Mouse (Mus musculus) midbrain, embryonic 14.5 days (tissue): ENCODE measurements around the gene Prkn. TPM values are rescaled to one million over a fixed set of nuclear protein-coding genes. Genes with fewer than 3 reads are reported as not detected.

Experiments
- ATAC-seq: fragments of 200-750 bp; cut with Nextera tagmentation; 2 replicates; pipeline ENCODE4 v1.8.0; 2017; ENCODE audit warnings: moderate number of reproducible peaks, moderate library complexity; ENCODE audit not compliant: low FRiP score, low TSS enrichment
- DNase-seq: peaks from one replicate; pipeline ENCODE4 v3.0.0-alpha.2; 2015
- H3K27ac ChIP-seq: fragments of 300-500 bp; sonication (generic); replicated peaks from 2 replicates; pipeline ENCODE4 v1.5.1; 2014; ENCODE audit warnings: mild to moderate bottlenecking, low read depth, low read length, moderate library complexity
- H3K27me3 ChIP-seq: fragments of 300-500 bp; sonication (generic); 2 replicates; pipeline ENCODE4 v1.6.1; 2014; ENCODE audit warnings: low read length, control low read depth, mixed read lengths; ENCODE audit not compliant: control insufficient read depth, insufficient read depth
- H3K36me3 ChIP-seq: fragments of 300-500 bp; sonication (generic); 2 replicates; pipeline ENCODE4 v1.6.1; 2014; ENCODE audit warnings: low read length, control low read depth; ENCODE audit not compliant: control insufficient read depth, insufficient read depth
- H3K4me1 ChIP-seq: fragments of 300-500 bp; sonication (generic); 2 replicates; pipeline ENCODE4 v1.6.1; 2014; ENCODE audit warnings: mild to moderate bottlenecking, antibody characterized with exemption, low read length, control low read depth; ENCODE audit not compliant: control insufficient read depth, insufficient read depth
- H3K4me2 ChIP-seq: fragments of 300-500 bp; sonication (generic); 2 replicates; pipeline ENCODE4 v1.6.1; 2014; ENCODE audit warnings: mild to moderate bottlenecking, low read length, moderate library complexity
- H3K4me3 ChIP-seq: fragments of 300-500 bp; sonication (generic); replicated peaks from 2 replicates; pipeline ENCODE4 v1.5.1; 2014; ENCODE audit warnings: low read depth, low read length
- H3K9ac ChIP-seq: fragments of 300-500 bp; sonication (generic); replicated peaks from 2 replicates; pipeline ENCODE4 v1.6.1; 2014; ENCODE audit warnings: mild to moderate bottlenecking, low read length, moderate library complexity
- H3K9me3 ChIP-seq: fragments of 300-500 bp; sonication (generic); 2 replicates; pipeline ENCODE4 v1.6.1; 2016; ENCODE audit warnings: low read length, control low read depth, mixed read lengths; ENCODE audit not compliant: control insufficient read depth
- WGBS: fragments of 180-500 bp; shearing (Covaris S2); extraction: QIAGEN DNeasy Blood & Tissue Kit; methylation state at CpG from one replicate; pipeline ENCODE4 v1.1.7; 2014; 5-methylcytosine and 5-hydroxymethylcytosine counted together
- polyA plus RNA-seq: library from polyadenylated mRNA; unstranded; fragments of >200 nt; fragmentation: Nextera tagmentation; extraction: Ambion mirVana; gene quantifications from 2 replicates; pipeline ENCODE4 v1.2.1, GENCODE M21; 2014

The Prkn gene
- polyA plus RNA-seq, 1 experiment from 2014 or later = 4.4 TPM

GRCm38 (mm10) chr17:12029362-12029761 lies 1189.2 kb downstream of the Prkn start:
- Histone ChIP-seq H3K4me1 (peaks cover 19% of the 10 kb centered on the region), H3K9me3 (no peaks in the 10 kb centered on the region), H3K36me3 (no peaks in the 10 kb centered on the region), H3K27me3 (no peaks in the 10 kb centered on the region), H3K4me2 (peak overlapping the region; percentile 35; the same call in 1 of the 2 replicates), H3K9ac (no peak overlapping the region), H3K27ac (peak overlapping the region; percentile 61; the same call in 1 of the 2 replicates), H3K4me3 (no peak overlapping the region)
- ATAC-seq (no peak), DNase-seq (no peak)
- WGBS = 83% methylated on average over 5 of the region's 5 CpGs

- H3K36me3 ChIP-seq = no peaks in the 10 kb centered on the region
- no peak overlapping the region; the same call in 1 of the 2 replicates for H3K9ac ChIP-seq
- 14% methylated on average over 14 of the region's 14 CpGs for WGBS
- peaks cover 19% of the 10 kb centered on the region for H3K4me1 ChIP-seq
- H3K4me2 ChIP-seq = peak overlapping the region; percentile 35
- H3K9me3 ChIP-seq = no peaks in the 10 kb centered on the region
- no peak overlapping the region for H3K4me3 ChIP-seq
- no peaks in the 10 kb centered on the region for H3K27me3 ChIP-seq
- DNase-seq = peak; percentile 65
- ATAC-seq = 0 out of 2 replicates have a peak, but pooled peaks have one; percentile 24
- H3K27ac ChIP-seq = peak overlapping the region; percentile 61
These were observed 1189.8 kb downstream of the Prkn start for GRCm38 (mm10) chr17:12029921-12030461.

DNA sequence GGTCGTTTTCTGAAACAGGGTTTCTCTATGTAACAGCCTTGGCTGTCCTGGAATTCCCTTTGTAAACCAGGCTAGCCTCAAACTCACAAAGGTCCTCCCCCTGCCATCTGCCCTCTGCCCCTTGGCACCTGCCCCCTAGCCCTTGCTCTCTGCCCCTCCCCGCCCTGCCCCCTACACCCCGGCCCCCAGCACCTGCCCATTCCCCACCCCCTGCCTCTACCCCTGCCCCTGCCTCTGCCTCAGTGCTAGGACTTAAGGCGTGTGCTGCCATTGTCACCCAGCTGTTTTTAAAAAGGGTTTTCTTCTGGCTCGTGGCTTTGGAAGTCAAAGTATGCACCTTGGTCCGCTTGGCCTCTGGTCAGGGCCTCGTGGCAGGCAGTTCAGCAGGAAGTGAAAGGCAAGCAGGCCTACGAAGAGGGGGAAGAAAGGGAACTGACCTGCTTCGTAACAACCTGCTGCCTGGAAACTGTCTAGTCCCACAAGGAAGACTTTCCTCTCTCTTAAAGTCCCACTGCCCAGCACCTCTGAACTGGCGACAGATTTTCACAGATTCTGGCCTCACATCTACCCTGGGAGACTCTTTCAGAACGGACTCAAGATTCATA lies 1190.5 kb downstream of the Prkn start:
- H3K9ac ChIP-seq = no peak overlapping the region; the same call in 1 of the 2 replicates
- no peaks in the 10 kb centered on the region for H3K27me3 ChIP-seq
- peaks cover 19% of the 10 kb centered on the region for H3K4me1 ChIP-seq
- ATAC-seq (peak; percentile 58), DNase-seq (no peak)
- no peaks in the 10 kb centered on the region for H3K9me3 ChIP-seq
- H3K27ac ChIP-seq = peak overlapping the region; percentile 61
- H3K36me3 ChIP-seq = no peaks in the 10 kb centered on the region
- H3K4me3 ChIP-seq = no peak overlapping the region
- peak overlapping the region; percentile 35 for H3K4me2 ChIP-seq
- WGBS = 8% methylated on average over 11 of the region's 11 CpGs

DNA sequence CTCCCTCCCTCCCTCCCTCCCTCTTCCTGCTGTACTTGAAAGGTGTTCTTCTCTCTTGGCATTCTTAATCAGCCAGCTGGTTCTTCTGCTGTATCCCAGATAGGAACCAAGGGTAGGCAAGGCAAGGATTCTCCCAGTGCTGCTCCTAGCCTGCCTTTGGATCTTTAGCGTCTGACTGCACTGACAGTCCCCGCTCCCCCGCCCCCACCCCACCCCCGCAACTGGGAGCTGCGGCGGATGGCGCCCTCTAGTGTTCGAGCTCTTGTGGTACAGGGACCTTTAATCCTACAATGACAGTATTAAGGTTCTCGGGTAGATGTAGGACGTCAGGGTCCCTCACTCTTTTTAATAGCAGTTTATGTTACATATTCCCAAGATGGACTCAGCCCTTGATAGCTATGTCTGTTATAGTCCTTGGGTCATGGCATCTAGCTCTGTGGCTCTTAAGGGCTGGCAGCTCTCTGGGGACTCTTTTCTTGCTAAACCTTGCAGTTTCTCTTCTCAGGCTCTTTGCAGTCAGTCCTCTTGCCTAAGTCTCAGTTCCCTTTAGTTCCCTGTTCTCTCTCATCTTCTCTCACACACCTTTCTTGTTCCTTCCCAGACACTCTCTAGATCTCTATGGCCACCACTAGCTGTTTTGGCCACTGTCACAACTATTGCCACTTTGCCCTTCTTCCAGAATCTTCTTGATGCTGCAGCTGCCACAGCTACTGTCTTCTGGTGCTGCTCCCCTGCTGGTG lies 1191.2 kb downstream of the Prkn start:
- no peaks in the 10 kb centered on the region for H3K9me3 ChIP-seq
- H3K27ac ChIP-seq = no peak overlapping the region
- peak; percentile 55; the same call in 1 of the 2 replicates for ATAC-seq
- 1% methylated on average over 10 of the region's 10 CpGs for WGBS
- H3K4me3 ChIP-seq = no peak overlapping the region
- peaks cover 19% of the 10 kb centered on the region for H3K4me1 ChIP-seq
- DNase-seq = peak; percentile 86
- no peak overlapping the region for H3K4me2 ChIP-seq
- no peaks in the 10 kb centered on the region for H3K36me3 ChIP-seq
- no peaks in the 10 kb centered on the region for H3K27me3 ChIP-seq
- H3K9ac ChIP-seq = no peak overlapping the region

- peaks cover 19% of the 10 kb centered on the region for H3K4me1 ChIP-seq
- no peak overlapping the region for H3K9ac ChIP-seq
- WGBS = 78% methylated on average over 10 of the region's 10 CpGs
- no peak overlapping the region for H3K4me3 ChIP-seq
- no peak overlapping the region for H3K4me2 ChIP-seq
- H3K36me3 ChIP-seq = no peaks in the 10 kb centered on the region
- H3K27me3 ChIP-seq = no peaks in the 10 kb centered on the region
- H3K9me3 ChIP-seq = no peaks in the 10 kb centered on the region
- no peak for ATAC-seq
- DNase-seq = no peak
- no peak overlapping the region for H3K27ac ChIP-seq
These were observed 1192.0 kb downstream of the Prkn start for GRCm38 (mm10) chr17:12032014-12032791.

DNA sequence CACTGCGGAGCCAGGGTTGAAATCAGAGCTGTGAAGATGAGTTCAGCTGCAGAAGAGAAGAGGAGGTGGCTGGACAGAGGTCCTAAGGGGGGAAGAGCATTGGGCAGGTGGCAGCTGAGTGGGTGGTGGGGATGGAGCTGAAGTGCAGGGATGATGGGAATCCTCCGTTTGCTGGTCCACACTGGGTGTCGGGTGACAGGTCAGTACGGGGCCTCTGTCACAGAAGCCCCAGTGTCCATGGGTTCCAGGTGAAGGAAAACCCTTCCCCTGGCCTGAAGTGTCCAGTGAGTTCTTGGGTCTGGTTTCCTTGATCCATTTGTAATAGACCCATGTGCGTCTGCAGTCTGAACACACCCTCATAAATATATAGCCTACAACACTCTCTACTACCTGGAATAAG lies 1195.2 kb downstream of the Prkn start:
- no peak overlapping the region for H3K4me3 ChIP-seq
- H3K9ac ChIP-seq = no peak overlapping the region
- WGBS = 57% methylated on average over 5 of the region's 5 CpGs
- peaks cover 9% of the 10 kb centered on the region; the same call in 1 of the 2 replicates for H3K4me1 ChIP-seq
- DNase-seq (no peak), ATAC-seq (no peak)
- H3K36me3 ChIP-seq = no peaks in the 10 kb centered on the region
- H3K9me3 ChIP-seq = no peaks in the 10 kb centered on the region
- H3K4me2 ChIP-seq = no peak overlapping the region
- no peaks in the 10 kb centered on the region for H3K27me3 ChIP-seq
- H3K27ac ChIP-seq = no peak overlapping the region

DNA sequence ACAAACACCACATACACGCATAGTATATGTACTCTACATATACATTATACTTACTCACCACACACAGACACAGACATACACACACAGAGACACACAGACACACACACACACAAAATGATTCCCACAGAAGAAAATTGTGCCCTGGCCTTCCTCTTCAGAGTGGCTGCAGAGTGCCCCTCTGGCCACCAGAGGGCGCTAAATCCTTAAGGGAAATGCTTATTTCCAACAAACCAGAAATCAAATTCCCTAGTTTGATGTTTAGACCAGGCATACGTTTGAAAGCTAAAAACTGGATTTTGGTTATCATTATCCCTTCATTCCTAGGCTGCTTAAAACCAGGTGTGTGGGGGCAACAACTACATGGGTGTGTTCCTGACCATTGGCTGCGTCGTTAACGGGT lies 1196.0 kb downstream of the Prkn start:
- Histone ChIP-seq H3K36me3 (no peaks in the 10 kb centered on the region), H3K4me1 (peaks cover 7% of the 10 kb centered on the region; the same call in 1 of the 2 replicates), H3K9ac (no peak overlapping the region), H3K27ac (no peak overlapping the region), H3K9me3 (no peaks in the 10 kb centered on the region), H3K27me3 (no peaks in the 10 kb centered on the region), H3K4me3 (no peak overlapping the region), H3K4me2 (no peak overlapping the region)
- 46% methylated on average over 6 of the region's 6 CpGs for WGBS
- DNase-seq = peak; percentile 93
- ATAC-seq = peak; percentile 29; the same call in 1 of the 2 replicates

GRCm38 (mm10) chr17:12037065-12037464 lies 1196.9 kb downstream of the Prkn start:
- Histone ChIP-seq H3K9ac (no peak overlapping the region), H3K4me3 (no peak overlapping the region), H3K27ac (no peak overlapping the region), H3K27me3 (no peaks in the 10 kb centered on the region), H3K4me1 (no peaks in the 10 kb centered on the region), H3K9me3 (no peaks in the 10 kb centered on the region), H3K36me3 (no peaks in the 10 kb centered on the region), H3K4me2 (no peak overlapping the region)
- no peak for ATAC-seq
- DNase-seq = no peak
- 83% methylated on average over 5 of the region's 5 CpGs for WGBS
